Mouse (Mus musculus): ENCODE data around the gene Plcb3. TPM values are rescaled to one million over a fixed set of nuclear protein-coding genes. Genes with fewer than 3 reads are reported as not detected.

Gene Plcb3
- polyA plus RNA-seq, 1 experiment, result 51.7 TPM

DNA sequence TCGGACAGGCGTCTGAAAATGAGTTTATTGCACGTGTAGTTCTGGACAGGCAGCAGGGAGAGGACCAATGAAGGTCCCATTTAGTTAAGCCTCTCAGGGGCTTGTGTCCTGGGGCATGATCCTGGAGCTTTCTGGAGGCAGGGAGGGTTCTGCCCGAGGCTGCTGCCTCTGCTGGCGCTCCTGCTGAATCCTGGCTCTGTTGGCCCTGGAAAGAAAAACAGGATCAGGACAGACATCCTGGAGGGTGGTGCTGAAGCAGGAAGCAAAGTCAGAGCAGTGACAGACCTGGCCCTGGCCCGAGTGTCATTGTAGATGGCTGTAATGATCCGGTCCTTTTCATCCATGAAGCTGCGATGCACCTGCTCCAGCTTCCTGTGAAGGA is 11.6 kb upstream of the Plcb3 start:
- Histone ChIP-seq H3K36me3 (ENCODE audit: control insufficient read depth, insufficient read depth) (peaks cover 14% of the 10 kb centered on the region), H3K27me3 (ENCODE audit: control insufficient read depth, insufficient read depth, insufficient read length) (no peaks in the 10 kb centered on the region), H3K79me3 (ENCODE audit: low read depth) (peaks cover 3% of the 10 kb centered on the region), H3K4me3 (ENCODE audit: insufficient read depth, poor library complexity, severe bottlenecking) (peak overlapping the region; percentile 50), H3K79me2 (ENCODE audit: control insufficient read depth, insufficient read depth) (peaks cover 12% of the 10 kb centered on the region), H3ac (ENCODE audit: control insufficient read depth, insufficient read length, low read depth) (peak overlapping the region; percentile 72)
- TF ChIP-seq MYOD1 (IDR thresholded peaks at IDR 0.05; ENCODE audit: control insufficient read depth, insufficient read length, low read depth) (no peak), USF1 (IDR thresholded peaks at IDR 0.05; ENCODE audit: low read depth) (no peak), MYOG (IDR thresholded peaks at IDR 0.05; ENCODE audit: control insufficient read depth, extremely low read depth, insufficient read length) (no peak), FOSL1 (IDR thresholded peaks at IDR 0.05; ENCODE audit: insufficient read depth, low read length, poor library complexity, severe bottlenecking) (no peak), CEBPB (IDR thresholded peaks at IDR 0.05; ENCODE audit: low read depth) (no peak), CTCF (IDR thresholded peaks at IDR 0.05; ENCODE audit: control insufficient read depth, insufficient read depth, insufficient read length) (no peak), MAX (IDR thresholded peaks at IDR 0.05) (no peak)

DNA sequence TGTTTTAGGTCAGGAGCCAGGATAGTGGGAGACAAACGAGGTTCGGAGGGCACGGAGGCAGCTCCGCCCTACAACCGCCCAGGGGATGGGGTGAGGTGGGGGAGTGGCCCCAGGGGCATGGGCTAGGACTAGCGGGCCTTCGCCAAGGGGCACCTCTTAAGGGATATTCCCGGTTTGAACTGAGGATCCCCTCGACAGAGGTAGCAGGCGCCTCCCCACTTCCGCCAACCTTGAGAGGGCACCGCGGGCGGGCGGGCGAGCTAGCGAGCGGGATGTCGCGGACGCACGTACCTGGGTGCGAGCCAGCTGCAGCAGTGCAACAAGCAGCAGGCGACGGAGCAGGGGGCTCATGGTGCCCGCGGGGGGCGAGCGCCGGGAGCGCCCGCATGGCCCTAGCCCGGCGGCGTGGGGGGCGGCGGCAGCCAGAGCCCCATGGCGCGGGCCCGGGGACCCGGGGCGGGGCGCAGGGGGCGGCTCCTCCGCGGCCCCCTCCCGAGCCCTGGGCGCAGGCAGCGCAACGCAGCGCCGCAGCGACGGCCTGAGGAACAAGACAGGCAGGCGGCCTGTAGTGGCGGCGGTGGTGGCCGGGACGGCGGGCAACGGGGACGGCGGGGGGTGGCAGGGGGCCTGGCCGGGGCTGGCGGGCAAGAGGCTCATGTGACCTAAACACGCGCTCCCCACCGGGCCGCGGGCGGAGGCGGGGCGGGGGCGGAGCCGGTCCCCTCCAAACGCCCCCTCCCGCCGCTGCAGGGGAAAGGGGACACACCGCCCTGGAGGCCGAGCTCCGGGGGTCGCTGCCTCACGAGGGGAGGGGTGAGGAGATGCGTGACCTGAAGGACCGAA is 11.0 kb upstream of the Plcb3 start, which contains the start of gene Vegfb:
Gene Vegfb, minus strand, starts transcription at position 591 of the 843 bp plus-strand sequence.
- peaks cover 18% of the 10 kb centered on the region for H3K36me3 ChIP-seq (ENCODE audit: control insufficient read depth, insufficient read depth)
- peaks cover 12% of the 10 kb centered on the region for H3K79me2 ChIP-seq (ENCODE audit: control insufficient read depth, insufficient read depth)
- H3K27me3 ChIP-seq (ENCODE audit: control insufficient read depth, insufficient read depth, insufficient read length), result no peaks in the 10 kb centered on the region
- TF ChIP-seq CEBPB (IDR thresholded peaks at IDR 0.05; ENCODE audit: low read depth) (no peak), FOSL1 (IDR thresholded peaks at IDR 0.05; ENCODE audit: insufficient read depth, low read length, poor library complexity, severe bottlenecking) (no peak), CTCF (IDR thresholded peaks at IDR 0.05; ENCODE audit: control insufficient read depth, insufficient read depth, insufficient read length) (no peak), MYOG (IDR thresholded peaks at IDR 0.05; ENCODE audit: control insufficient read depth, extremely low read depth, insufficient read length) (no peak), MAX (IDR thresholded peaks at IDR 0.05) (no peak), MYOD1 (IDR thresholded peaks at IDR 0.05; ENCODE audit: control insufficient read depth, insufficient read length, low read depth) (no peak), USF1 (IDR thresholded peaks at IDR 0.05; ENCODE audit: low read depth) (no peak)
- peak within 1 kb of the TSS; percentile 72 for H3ac ChIP-seq (ENCODE audit: control insufficient read depth, insufficient read length, low read depth)
- H3K79me3 ChIP-seq (ENCODE audit: low read depth), result peaks cover 3% of the 10 kb centered on the region
- H3K4me3 ChIP-seq (ENCODE audit: insufficient read depth, poor library complexity, severe bottlenecking), result peak within 1 kb of the TSS; percentile 50

DNA sequence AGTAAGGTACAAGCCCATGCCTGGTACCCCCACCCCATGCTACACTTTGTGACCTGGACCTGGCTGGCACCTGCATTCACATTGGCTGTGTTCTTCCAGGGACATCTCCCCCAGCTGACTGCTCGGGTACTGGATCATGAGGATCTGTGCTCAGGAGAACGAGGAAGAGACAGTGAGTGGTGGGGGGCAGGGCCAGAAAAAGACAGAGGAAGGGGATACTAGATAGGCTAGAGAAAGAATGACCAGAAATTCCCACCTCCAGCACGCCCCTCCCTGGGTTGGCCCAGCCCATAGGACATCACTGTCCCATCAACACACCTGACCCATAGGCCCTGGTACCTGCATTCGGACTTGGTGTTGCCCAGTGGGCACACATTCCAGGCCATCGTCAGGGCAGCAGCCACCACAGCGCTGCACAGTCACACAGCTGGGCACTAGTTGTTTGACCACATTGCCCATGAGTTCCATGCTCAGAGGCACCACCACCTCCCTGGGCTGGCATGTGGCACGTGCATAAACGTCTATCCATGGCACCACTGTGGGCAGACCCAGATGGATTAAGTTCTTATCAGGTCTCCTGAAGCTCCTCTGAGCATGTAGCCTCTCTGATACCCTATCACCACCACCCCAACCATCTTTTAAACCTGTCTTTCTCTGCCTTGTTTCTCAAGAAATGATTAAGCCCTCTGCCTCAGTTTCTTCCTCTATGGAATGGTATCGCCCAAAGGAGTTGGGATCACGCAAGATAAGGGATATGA is 9.9 kb upstream of the Plcb3 start:
- Histone ChIP-seq H3K79me2 (ENCODE audit: control insufficient read depth, insufficient read depth) (peaks cover 12% of the 10 kb centered on the region), H3K27me3 (ENCODE audit: control insufficient read depth, insufficient read depth, insufficient read length) (no peaks in the 10 kb centered on the region)
- no peak for TF ChIP-seq CEBPB (IDR thresholded peaks at IDR 0.05; ENCODE audit: low read depth)
- no peak for TF ChIP-seq USF1 (IDR thresholded peaks at IDR 0.05; ENCODE audit: low read depth)
- no peak for TF ChIP-seq MYOD1 (IDR thresholded peaks at IDR 0.05; ENCODE audit: control insufficient read depth, insufficient read length, low read depth)
- no peak for TF ChIP-seq MAX (IDR thresholded peaks at IDR 0.05)
- TF ChIP-seq MYOG (IDR thresholded peaks at IDR 0.05; ENCODE audit: control insufficient read depth, extremely low read depth, insufficient read length), result no peak
- TF ChIP-seq FOSL1 (IDR thresholded peaks at IDR 0.05; ENCODE audit: insufficient read depth, low read length, poor library complexity, severe bottlenecking), result no peak
- no peak for TF ChIP-seq CTCF (IDR thresholded peaks at IDR 0.05; ENCODE audit: control insufficient read depth, insufficient read depth, insufficient read length)

DNA sequence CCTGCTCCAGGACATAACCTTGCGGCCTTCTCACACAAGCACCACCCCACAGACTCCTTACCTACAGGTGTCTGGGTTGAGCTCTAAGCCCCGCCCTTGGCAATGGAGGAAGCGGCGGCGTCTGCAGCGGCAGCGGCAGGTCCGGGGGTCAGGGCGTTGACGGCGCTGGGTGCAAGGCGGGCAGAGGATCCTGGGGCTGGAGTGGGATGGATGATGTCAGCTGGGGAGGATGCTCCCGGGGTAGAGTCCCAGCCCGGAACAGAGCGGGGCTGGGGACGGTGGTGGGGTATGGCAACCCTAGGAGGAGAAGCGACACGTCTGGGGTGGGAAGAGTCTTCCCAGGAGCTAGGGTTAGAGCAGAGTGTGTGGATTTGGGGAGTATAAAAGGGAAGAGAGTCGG is 9.0 kb upstream of the Plcb3 start:
- Histone ChIP-seq H3K27me3 (ENCODE audit: control insufficient read depth, insufficient read depth, insufficient read length) (no peaks in the 10 kb centered on the region), H3K4me3 (ENCODE audit: insufficient read depth, poor library complexity, severe bottlenecking) (no peak overlapping the region), H3K79me2 (ENCODE audit: control insufficient read depth, insufficient read depth) (peaks cover 18% of the 10 kb centered on the region), H3ac (ENCODE audit: control insufficient read depth, insufficient read length, low read depth) (no peak overlapping the region), H3K79me3 (ENCODE audit: low read depth) (peaks cover 3% of the 10 kb centered on the region), H3K36me3 (ENCODE audit: control insufficient read depth, insufficient read depth) (peaks cover 23% of the 10 kb centered on the region)
- TF ChIP-seq USF1 (IDR thresholded peaks at IDR 0.05; ENCODE audit: low read depth) (no peak), MYOG (IDR thresholded peaks at IDR 0.05; ENCODE audit: control insufficient read depth, extremely low read depth, insufficient read length) (no peak), MYOD1 (IDR thresholded peaks at IDR 0.05; ENCODE audit: control insufficient read depth, insufficient read length, low read depth) (no peak), CEBPB (IDR thresholded peaks at IDR 0.05; ENCODE audit: low read depth) (no peak), MAX (IDR thresholded peaks at IDR 0.05) (no peak), FOSL1 (IDR thresholded peaks at IDR 0.05; ENCODE audit: insufficient read depth, low read length, poor library complexity, severe bottlenecking) (no peak), CTCF (IDR thresholded peaks at IDR 0.05; ENCODE audit: control insufficient read depth, insufficient read depth, insufficient read length) (no peak)

More for the DNA sequence above, 9.9 kb upstream of the Plcb3 start:
- Histone ChIP-seq H3K79me3 (ENCODE audit: low read depth) (peaks cover 3% of the 10 kb centered on the region), H3K36me3 (ENCODE audit: control insufficient read depth, insufficient read depth) (peaks cover 23% of the 10 kb centered on the region), H3K4me3 (ENCODE audit: insufficient read depth, poor library complexity, severe bottlenecking) (peak overlapping the region; percentile 50), H3ac (ENCODE audit: control insufficient read depth, insufficient read length, low read depth) (peak overlapping the region; percentile 28)

DNA sequence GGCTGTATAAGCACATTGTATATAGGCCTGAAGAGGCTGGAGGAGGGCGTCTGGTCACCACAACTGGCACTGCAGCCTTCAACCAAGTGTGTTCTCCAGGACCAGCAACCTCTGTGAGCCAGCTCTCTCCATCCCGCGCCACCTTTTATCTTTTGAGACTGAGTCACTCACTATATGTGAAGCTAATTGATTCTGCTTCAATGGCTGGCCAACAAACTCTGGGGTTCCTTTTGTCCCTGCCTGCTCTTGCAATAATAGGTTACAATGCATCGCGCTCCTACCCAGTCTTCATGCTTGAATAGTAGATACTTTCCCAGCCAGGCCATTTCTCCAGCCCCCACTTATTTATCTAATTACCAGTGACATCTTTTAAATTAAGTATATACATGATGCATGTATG is 7.4 kb upstream of the Plcb3 start:
- TF ChIP-seq USF1 (IDR thresholded peaks at IDR 0.05; ENCODE audit: low read depth) (no peak), CTCF (IDR thresholded peaks at IDR 0.05; ENCODE audit: control insufficient read depth, insufficient read depth, insufficient read length) (no peak), FOSL1 (IDR thresholded peaks at IDR 0.05; ENCODE audit: insufficient read depth, low read length, poor library complexity, severe bottlenecking) (no peak), MYOD1 (IDR thresholded peaks at IDR 0.05; ENCODE audit: control insufficient read depth, insufficient read length, low read depth) (no peak), CEBPB (IDR thresholded peaks at IDR 0.05; ENCODE audit: low read depth) (no peak), MAX (IDR thresholded peaks at IDR 0.05) (no peak)
- Histone ChIP-seq H3K4me3 (ENCODE audit: insufficient read depth, poor library complexity, severe bottlenecking) (no peak overlapping the region), H3K27me3 (ENCODE audit: control insufficient read depth, insufficient read depth, insufficient read length) (no peaks in the 10 kb centered on the region), H3ac (ENCODE audit: control insufficient read depth, insufficient read length, low read depth) (no peak overlapping the region), H3K79me2 (ENCODE audit: control insufficient read depth, insufficient read depth) (peaks cover 27% of the 10 kb centered on the region), H3K79me3 (ENCODE audit: low read depth) (peaks cover 3% of the 10 kb centered on the region), H3K36me3 (ENCODE audit: control insufficient read depth, insufficient read depth) (peaks cover 27% of the 10 kb centered on the region)
